Mouse (Mus musculus): ENCODE measurements around the gene Specc1l.

GRCm38 (mm10) chr10:75186551-75186950 lies 25.3 kb upstream of the Specc1l start:
- no peak for TF ChIP-seq POLR2A (IDR thresholded peaks at IDR 0.05; ENCODE audit: extremely low read depth, insufficient read depth, low read length)
- no peak for TF ChIP-seq CTCF (IDR thresholded peaks at IDR 0.05; ENCODE audit: extremely low read depth, insufficient read depth, low read length)

Measured in cortical plate, adult 2 months (tissue).